Mouse (Mus musculus) testis, adult 2 months (tissue): ENCODE measurements around the gene Tmod2.

ENCODE experiments used
- CTCF ChIP-seq: fragments of 200-500 bp; IDR thresholded peaks from 2 replicates; pipeline ENCODE4 v1.5.1; 2012; ENCODE audit warnings: low read depth, mild to moderate bottlenecking, inconsistent platforms, low read length, moderate library complexity; ENCODE audit not compliant: control insufficient read depth, insufficient read depth, insufficient replicate concordance
- POLR2A ChIP-seq: fragments of 200-500 bp; IDR thresholded peaks from 2 replicates; pipeline ENCODE4 v1.6.1; 2012; ENCODE audit warnings: low read depth, mild to moderate bottlenecking, inconsistent platforms, low read length, moderate library complexity; ENCODE audit not compliant: control insufficient read depth

GRCm38 (mm10) chr9:75559512-75560012, 51.6 kb downstream of the Tmod2 start, which contains the start of gene Tmod3:
- TF ChIP-seq CTCF (no peak), POLR2A (peak; percentile 95)
